Mouse (Mus musculus) kidney, postnatal 25 days (tissue): ENCODE measurements around the gene Ihh.

Experiments used
- DNase-seq, 2 experiments: peaks; one replicate each; pipeline ENCODE4 v3.0.0; 2021; ENCODE audit warnings: mixed read lengths in 2 of 2

The Ihh gene

GRCm38 (mm10) chr1:74951556-74952210 lies at the start of gene Ihh:
Ihh (minus strand) TSS chr1:74951672.
- DNase-seq: peak; percentile 56 to 85

GRCm38 (mm10) chr1:75001183-75001582 lies 49.7 kb upstream of the Ihh start:
- no peak for DNase-seq

GRCm38 (mm10) chr1:75000496-75000895 lies 49.0 kb upstream of the Ihh start:
- DNase-seq: peak; percentile 46 to 78

- DNase-seq: no peak
Measured at GRCm38 (mm10) chr1:74999173-74999572, 47.7 kb upstream of the Ihh start.

- DNase-seq: no peak
Measured at GRCm38 (mm10) chr1:74997231-74997630, 45.8 kb upstream of the Ihh start.

GRCm38 (mm10) chr1:74977001-74977400 lies 25.5 kb upstream of the Ihh start:
- no peak for DNase-seq

GRCm38 (mm10) chr1:74975936-74976335 lies 24.5 kb upstream of the Ihh start:
- DNase-seq: no peak

GRCm38 (mm10) chr1:74973590-74973989 lies 22.1 kb upstream of the Ihh start:
- DNase-seq: peak in 1 of 2 experiments; percentile 54

GRCm38 (mm10) chr1:74971353-74972050 lies 20.0 kb upstream of the Ihh start:
- DNase-seq: peak; percentile 15 to 74

- DNase-seq: peak in 1 of 2 experiments; percentile 12
Measured at GRCm38 (mm10) chr1:74967962-74968580, 16.6 kb upstream of the Ihh start.

- peak; percentile 90 to 96 for DNase-seq
Measured at GRCm38 (mm10) chr1:74964494-74965215, 13.2 kb upstream of the Ihh start.

- peak in 1 of 2 experiments; percentile 46 for DNase-seq
Measured at GRCm38 (mm10) chr1:74962853-74963227, 11.4 kb upstream of the Ihh start.

GRCm38 (mm10) chr1:74962126-74962852 lies 10.8 kb upstream of the Ihh start:
- DNase-seq: no peak

GRCm38 (mm10) chr1:74961722-74962121 lies 10.2 kb upstream of the Ihh start:
- no peak for DNase-seq

GRCm38 (mm10) chr1:74960059-74960458 lies 8.6 kb upstream of the Ihh start:
- DNase-seq: no peak

GRCm38 (mm10) chr1:74950576-74951490 lies 639 bp downstream of the Ihh start:
- peak; percentile 56 to 72 for DNase-seq

- DNase-seq: no peak
Measured at GRCm38 (mm10) chr1:74950066-74950465, 1.4 kb downstream of the Ihh start.

GRCm38 (mm10) chr1:74949666-74950050 lies 1.8 kb downstream of the Ihh start:
- DNase-seq: peak; percentile 91 to 95

- DNase-seq: peak; percentile 81 to 85
Measured at GRCm38 (mm10) chr1:74948784-74949665, 2.4 kb downstream of the Ihh start.

- DNase-seq: peak; percentile 37 to 62
Measured at GRCm38 (mm10) chr1:74947986-74948670, 3.3 kb downstream of the Ihh start.
